Mouse (Mus musculus): ENCODE data around the gene Lrrc9. TPM values are rescaled to one million over a fixed set of nuclear protein-coding genes. Genes with fewer than 3 reads are reported as not detected.

The Lrrc9 gene
- total and polyA plus RNA-seq, 3 experiments: 0.08 to 0.14 (median 0.10) TPM

- Histone ChIP-seq H3K4me1 (ENCODE audit: control insufficient read depth, insufficient read depth, low read length) (peaks cover 2% of the 10 kb centered on the region), H3K36me3 (ENCODE audit: control insufficient read depth, insufficient read depth, low read length) (no peaks in the 10 kb centered on the region), H3K27ac (no peak overlapping the region), H3K79me2 (replicated peaks; ENCODE audit: control insufficient read depth, insufficient read depth, low read length) (no peaks in the 10 kb centered on the region), H3K4me3 (no peak overlapping the region), H3K27me3 (ENCODE audit: control insufficient read depth, insufficient read depth, low read length) (no peaks in the 10 kb centered on the region), H3K9ac (ENCODE audit: low read depth, low read length) (no peak overlapping the region)
- WGBS: 36% methylated on average over 9 of the region's 9 CpGs
- no peak for TF ChIP-seq EP300 (IDR thresholded peaks at IDR 0.05; ENCODE audit: insufficient read depth, low read depth, low read length)
- TF ChIP-seq POLR2A (IDR thresholded peaks at IDR 0.05; ENCODE audit: insufficient read depth, low read depth, low read length): no peak
- TF ChIP-seq CTCF (IDR thresholded peaks at IDR 0.05): no peak
- no peak for DNase-seq
- intact Hi-C loops (cut with DNase I): no loop called here
These were observed 8.3 kb upstream of the Lrrc9 start for GRCm38 (mm10) chr12:72433241-72433865.

DNA sequence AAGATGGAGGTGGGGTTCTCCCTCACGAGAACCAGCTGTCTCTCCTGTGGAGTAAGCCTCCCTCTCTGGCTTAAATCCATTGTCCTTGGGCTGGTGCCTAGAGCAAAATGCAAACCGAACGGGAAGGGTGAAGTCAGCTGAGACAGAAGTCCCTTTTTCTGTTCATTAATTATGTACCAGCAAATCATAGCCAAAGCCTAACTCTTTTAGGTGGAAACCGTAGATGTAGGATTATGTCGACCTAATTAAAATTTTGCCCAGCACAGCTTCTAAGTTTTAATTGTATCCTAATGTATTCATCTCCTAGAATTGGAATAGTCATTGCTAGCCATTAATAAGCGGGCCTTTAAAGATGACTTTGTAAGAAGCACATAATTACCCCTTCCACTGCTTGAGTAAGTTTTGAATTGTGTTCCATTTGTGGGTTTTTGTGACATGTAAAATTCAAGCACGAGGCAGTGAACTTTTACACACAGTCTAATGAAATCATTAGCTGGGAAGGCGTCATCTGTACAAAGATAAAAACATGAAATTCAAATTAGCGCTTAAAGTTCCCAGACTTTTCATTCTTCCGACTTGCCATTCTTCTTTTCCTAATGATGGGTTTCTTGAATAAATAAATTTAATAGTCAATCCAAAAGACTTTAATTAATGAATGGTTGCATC lies 3.9 kb upstream of the Lrrc9 start:
- H3K4me1 ChIP-seq (ENCODE audit: control insufficient read depth, insufficient read depth, low read length): peaks cover 2% of the 10 kb centered on the region
- no peak for DNase-seq
- no peaks in the 10 kb centered on the region for H3K79me2 ChIP-seq (replicated peaks; ENCODE audit: control insufficient read depth, insufficient read depth, low read length)
- no peaks in the 10 kb centered on the region for H3K27me3 ChIP-seq (ENCODE audit: control insufficient read depth, insufficient read depth, low read length)
- TF ChIP-seq EP300 (IDR thresholded peaks at IDR 0.05; ENCODE audit: insufficient read depth, low read depth, low read length) (no peak), CTCF (IDR thresholded peaks at IDR 0.05) (no peak), POLR2A (IDR thresholded peaks at IDR 0.05; ENCODE audit: insufficient read depth, low read depth, low read length) (no peak)
- H3K4me3 ChIP-seq: no peak overlapping the region
- intact Hi-C loops (cut with DNase I): loop anchor here (5.0 kb wide), 1 partner anchor 226 kb away; no protein-coding TSS in a partner anchor
- 74% methylated on average over 10 of the region's 10 CpGs for WGBS
- H3K36me3 ChIP-seq (ENCODE audit: control insufficient read depth, insufficient read depth, low read length): no peaks in the 10 kb centered on the region
- no peak overlapping the region for H3K9ac ChIP-seq (ENCODE audit: low read depth, low read length)
- H3K27ac ChIP-seq: no peak overlapping the region

GRCm38 (mm10) chr12:72438961-72439480 lies 2.6 kb upstream of the Lrrc9 start:
- intact Hi-C loops (cut with DNase I): loop anchor here (5.0 kb wide), 1 partner anchor 227 kb away; no protein-coding TSS in a partner anchor
- TF ChIP-seq EP300 (IDR thresholded peaks at IDR 0.05; ENCODE audit: insufficient read depth, low read depth, low read length) (no peak), POLR2A (IDR thresholded peaks at IDR 0.05; ENCODE audit: insufficient read depth, low read depth, low read length) (no peak), CTCF (IDR thresholded peaks at IDR 0.05) (no peak)
- no peak overlapping the region for H3K4me3 ChIP-seq
- DNase-seq: no peak
- peak overlapping the region; percentile 48 for H3K27ac ChIP-seq
- H3K4me1 ChIP-seq (ENCODE audit: control insufficient read depth, insufficient read depth, low read length): peaks cover 2% of the 10 kb centered on the region
- 48% methylated on average over 6 of the region's 6 CpGs for WGBS
- no peaks in the 10 kb centered on the region for H3K79me2 ChIP-seq (replicated peaks; ENCODE audit: control insufficient read depth, insufficient read depth, low read length)
- H3K9ac ChIP-seq (ENCODE audit: low read depth, low read length): no peak overlapping the region
- no peaks in the 10 kb centered on the region for H3K27me3 ChIP-seq (ENCODE audit: control insufficient read depth, insufficient read depth, low read length)
- no peaks in the 10 kb centered on the region for H3K36me3 ChIP-seq (ENCODE audit: control insufficient read depth, insufficient read depth, low read length)

- Histone ChIP-seq H3K4me3 (no peak overlapping the region), H3K79me2 (replicated peaks; ENCODE audit: control insufficient read depth, insufficient read depth, low read length) (no peaks in the 10 kb centered on the region), H3K27ac (no peak overlapping the region), H3K9ac (ENCODE audit: low read depth, low read length) (no peak overlapping the region), H3K27me3 (ENCODE audit: control insufficient read depth, insufficient read depth, low read length) (no peaks in the 10 kb centered on the region), H3K36me3 (ENCODE audit: control insufficient read depth, insufficient read depth, low read length) (no peaks in the 10 kb centered on the region), H3K4me1 (ENCODE audit: control insufficient read depth, insufficient read depth, low read length) (no peaks in the 10 kb centered on the region)
- DNase-seq: no peak
- TF ChIP-seq EP300 (IDR thresholded peaks at IDR 0.05; ENCODE audit: insufficient read depth, low read depth, low read length) (no peak), POLR2A (IDR thresholded peaks at IDR 0.05; ENCODE audit: insufficient read depth, low read depth, low read length) (no peak), CTCF (IDR thresholded peaks at IDR 0.05) (no peak)
- intact Hi-C loops (cut with DNase I): no loop called here
- 64% methylated on average over 17 of the region's 17 CpGs for WGBS
These were observed 12.3 kb downstream of the Lrrc9 start for GRCm38 (mm10) chr12:72453941-72454340.

- H3K27me3 ChIP-seq (ENCODE audit: control insufficient read depth, insufficient read depth, low read length): no peaks in the 10 kb centered on the region
- 39% methylated on average over 11 of the region's 11 CpGs for WGBS
- no peak overlapping the region for H3K9ac ChIP-seq (ENCODE audit: low read depth, low read length)
- no peak overlapping the region for H3K4me3 ChIP-seq
- TF ChIP-seq CTCF (IDR thresholded peaks at IDR 0.05): no peak
- TF ChIP-seq EP300 (IDR thresholded peaks at IDR 0.05; ENCODE audit: insufficient read depth, low read depth, low read length): no peak
- TF ChIP-seq POLR2A (IDR thresholded peaks at IDR 0.05; ENCODE audit: insufficient read depth, low read depth, low read length): no peak
- H3K4me1 ChIP-seq (ENCODE audit: control insufficient read depth, insufficient read depth, low read length): no peaks in the 10 kb centered on the region
- intact Hi-C loops (cut with DNase I): loop anchor here (5.0 kb wide), 4 partner anchors 51 to 516 kb away; no protein-coding TSS in a partner anchor
- no peak for DNase-seq
- no peaks in the 10 kb centered on the region for H3K79me2 ChIP-seq (replicated peaks; ENCODE audit: control insufficient read depth, insufficient read depth, low read length)
- no peaks in the 10 kb centered on the region for H3K36me3 ChIP-seq (ENCODE audit: control insufficient read depth, insufficient read depth, low read length)
- H3K27ac ChIP-seq: no peak overlapping the region
These were observed 19.7 kb downstream of the Lrrc9 start for GRCm38 (mm10) chr12:72461191-72461893.

All from heart, adult 2 months (tissue).